Mouse (Mus musculus): Measurements from ENCODE around the gene Ptpn5. TPM values are rescaled to one million over a fixed set of nuclear protein-coding genes. Genes with fewer than 3 reads are reported as not detected.

The Ptpn5 gene
- polyA plus RNA-seq (2016; fragmentation: Nextera tagmentation; extraction: Ambion mirVana) = 10.7 and 30.9 TPM in 2 replicates

DNA sequence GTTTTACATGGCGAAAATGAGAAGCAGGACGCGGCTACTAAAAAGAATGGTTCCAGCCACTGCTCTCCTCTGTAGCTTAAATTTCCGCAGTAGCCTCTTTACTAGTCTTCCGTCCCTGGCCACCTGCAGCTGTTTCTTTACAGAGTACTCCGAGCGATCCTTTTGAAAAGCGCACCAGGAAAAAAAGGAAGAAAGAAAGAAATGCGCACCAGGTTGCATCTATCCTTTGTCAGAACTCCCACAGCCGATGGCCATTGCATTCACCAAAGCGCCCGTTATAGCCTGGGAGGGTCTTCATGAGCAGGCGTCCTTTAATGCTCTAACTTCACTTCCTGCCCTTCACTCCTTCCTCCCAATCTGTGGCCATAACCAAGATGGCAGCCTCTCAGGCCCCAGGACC is at the start of gene Ptpn5:
TSS of gene Ptpn5 (minus strand) at position 354 of the 400 bp plus-strand sequence.
- Histone ChIP-seq H3K27me3 (ENCODE audit: insufficient read depth, poor library complexity, severe bottlenecking) (peaks cover 67% of the 10 kb centered on the region), H3K36me3 (no peaks in the 10 kb centered on the region), H3K9me3 (no peaks in the 10 kb centered on the region), H3K4me3 (peak within 1 kb of the TSS; percentile 85), H3K4me1 (replicated peaks) (peaks cover 20% of the 10 kb centered on the region), H3K27ac (peak within 1 kb of the TSS; percentile 90)
- no peak for DNase-seq (ENCODE audit: low spot score)
- WGBS = 3% methylated on average over 13 of the region's 13 CpGs

DNA sequence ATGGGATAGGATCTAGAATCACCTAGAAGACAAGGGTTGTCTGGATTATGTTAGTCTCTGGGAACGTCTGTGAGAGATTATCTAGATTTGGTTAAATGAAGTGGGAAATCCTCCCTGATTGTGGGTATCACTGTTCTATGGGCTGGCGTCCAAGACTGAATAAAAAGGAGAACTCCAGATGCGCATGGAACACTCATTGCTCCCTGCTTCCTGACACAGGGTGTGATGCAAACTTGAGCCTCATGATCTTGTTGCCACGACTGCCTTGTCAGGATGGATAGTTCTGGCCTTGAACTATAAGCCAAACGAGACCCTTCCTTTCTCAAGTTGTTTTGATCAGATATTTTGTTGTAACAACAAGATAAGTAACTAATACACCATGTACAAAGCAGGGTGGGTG is 37.3 kb upstream of the Ptpn5 start:
- H3K36me3 ChIP-seq = no peaks in the 10 kb centered on the region
- no peak overlapping the region for H3K27ac ChIP-seq
- no peak overlapping the region for H3K4me3 ChIP-seq
- no peaks in the 10 kb centered on the region; the same call in 1 of the 2 replicates for H3K4me1 ChIP-seq (replicated peaks)
- 84% methylated on average over 5 of the region's 5 CpGs for WGBS
- DNase-seq (ENCODE audit: low spot score) = no peak
- H3K27me3 ChIP-seq (ENCODE audit: insufficient read depth, poor library complexity, severe bottlenecking) = no peaks in the 10 kb centered on the region
- H3K9me3 ChIP-seq = no peaks in the 10 kb centered on the region

DNA sequence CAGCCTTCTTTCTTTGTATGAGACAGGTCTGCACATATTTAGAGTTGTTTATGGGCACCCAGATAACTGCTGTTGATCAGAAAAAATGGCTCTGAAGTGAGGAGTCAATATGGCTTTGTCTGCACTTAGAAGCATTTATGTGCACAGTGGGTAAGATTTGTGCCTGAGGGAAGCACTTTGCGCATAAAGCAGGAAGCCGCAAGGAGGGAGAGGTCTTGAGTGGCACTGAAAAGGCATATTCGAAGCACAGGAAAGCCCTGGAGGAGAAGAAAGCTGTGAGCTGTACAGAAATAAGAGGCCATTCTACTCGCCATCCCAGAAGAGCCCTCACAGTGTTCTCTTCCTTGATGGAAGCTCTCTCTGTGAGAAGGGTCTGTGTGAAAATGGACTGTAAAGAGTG is 31.5 kb upstream of the Ptpn5 start:
- 75% methylated on average over 4 of the region's 4 CpGs for WGBS
- no peak overlapping the region for H3K27ac ChIP-seq
- H3K9me3 ChIP-seq = no peaks in the 10 kb centered on the region
- no peak overlapping the region for H3K4me3 ChIP-seq
- no peak for DNase-seq (ENCODE audit: low spot score)
- no peaks in the 10 kb centered on the region for H3K36me3 ChIP-seq
- H3K27me3 ChIP-seq (ENCODE audit: insufficient read depth, poor library complexity, severe bottlenecking) = no peaks in the 10 kb centered on the region
- H3K4me1 ChIP-seq (replicated peaks) = no peaks in the 10 kb centered on the region; the same call in 1 of the 2 replicates

DNA sequence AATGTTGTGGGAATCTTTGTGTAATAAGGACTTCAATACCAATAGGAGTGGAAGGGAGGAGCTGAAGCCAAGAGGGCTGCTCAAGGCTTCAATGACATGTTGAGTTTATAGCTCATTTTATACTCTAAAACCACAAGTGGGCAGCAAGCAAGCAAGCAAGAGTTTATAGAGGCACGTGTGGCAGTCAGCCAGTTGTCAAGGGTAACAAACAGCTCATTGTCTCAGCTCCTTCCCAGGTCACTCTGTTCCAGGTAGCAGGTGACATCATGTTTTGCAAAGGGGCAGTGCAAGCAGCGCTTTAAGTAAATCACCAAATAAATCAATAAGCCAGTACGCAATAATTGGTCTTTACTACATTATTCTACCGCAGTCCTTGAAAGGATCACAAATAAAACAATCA is 29.7 kb upstream of the Ptpn5 start:
- H3K27ac ChIP-seq = no peak overlapping the region
- no peaks in the 10 kb centered on the region for H3K36me3 ChIP-seq
- DNase-seq (ENCODE audit: low spot score) = no peak
- no peak overlapping the region for H3K4me3 ChIP-seq
- H3K9me3 ChIP-seq = no peaks in the 10 kb centered on the region
- no peaks in the 10 kb centered on the region for H3K27me3 ChIP-seq (ENCODE audit: insufficient read depth, poor library complexity, severe bottlenecking)
- WGBS = 95% methylated on average over 4 of the region's 4 CpGs
- H3K4me1 ChIP-seq (replicated peaks) = no peaks in the 10 kb centered on the region; the same call in 1 of the 2 replicates

DNA sequence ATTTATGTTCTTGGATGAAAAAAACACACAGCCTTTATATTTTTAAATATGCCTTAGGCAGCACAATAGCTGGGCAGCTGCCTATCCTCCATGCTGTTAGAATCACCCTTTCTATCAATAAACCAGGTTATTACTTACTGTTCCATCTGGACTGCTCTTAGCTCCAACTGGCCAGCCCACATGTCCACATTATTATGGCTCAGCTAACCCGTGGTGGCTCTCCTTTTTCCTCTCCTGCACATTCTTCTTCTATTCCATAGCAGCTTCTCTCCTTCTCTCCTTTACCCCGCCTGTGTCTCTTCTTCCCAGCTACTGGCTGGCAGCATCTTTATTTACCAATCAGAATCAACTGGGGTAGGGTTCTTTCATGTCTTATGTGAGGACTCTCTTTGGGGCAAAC is 25.0 kb upstream of the Ptpn5 start:
- Histone ChIP-seq H3K36me3 (no peaks in the 10 kb centered on the region), H3K4me3 (no peak overlapping the region), H3K9me3 (no peaks in the 10 kb centered on the region), H3K4me1 (replicated peaks) (no peaks in the 10 kb centered on the region), H3K27me3 (ENCODE audit: insufficient read depth, poor library complexity, severe bottlenecking) (no peaks in the 10 kb centered on the region), H3K27ac (no peak overlapping the region)
- WGBS = 71% methylated on average over 2 of the region's 2 CpGs
- no peak for DNase-seq (ENCODE audit: low spot score)

DNA sequence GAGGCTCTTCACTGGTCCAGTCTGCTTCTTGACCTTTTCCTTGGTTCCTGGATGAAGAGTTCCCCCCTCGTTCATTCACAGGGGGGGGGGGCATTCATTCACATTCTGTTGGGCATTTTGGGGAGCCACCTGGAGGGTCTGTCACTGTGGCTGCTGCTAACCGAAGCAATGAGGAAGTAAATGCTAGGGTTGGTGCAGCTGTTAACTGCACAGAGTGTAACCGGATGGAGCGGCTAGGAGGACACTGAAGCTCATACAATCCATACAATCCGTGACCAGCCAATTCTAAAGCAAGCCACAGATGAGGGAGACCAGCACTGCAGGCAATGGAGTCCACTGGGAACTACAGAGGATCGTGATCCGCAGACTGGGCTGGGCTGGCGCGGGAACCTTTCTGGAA is 24.3 kb upstream of the Ptpn5 start:
- WGBS = 83% methylated on average over 9 of the region's 9 CpGs
- Histone ChIP-seq H3K27me3 (ENCODE audit: insufficient read depth, poor library complexity, severe bottlenecking) (no peaks in the 10 kb centered on the region), H3K4me1 (replicated peaks) (no peaks in the 10 kb centered on the region), H3K36me3 (no peaks in the 10 kb centered on the region), H3K4me3 (no peak overlapping the region), H3K9me3 (no peaks in the 10 kb centered on the region), H3K27ac (no peak overlapping the region)
- no peak for DNase-seq (ENCODE audit: low spot score)

DNA sequence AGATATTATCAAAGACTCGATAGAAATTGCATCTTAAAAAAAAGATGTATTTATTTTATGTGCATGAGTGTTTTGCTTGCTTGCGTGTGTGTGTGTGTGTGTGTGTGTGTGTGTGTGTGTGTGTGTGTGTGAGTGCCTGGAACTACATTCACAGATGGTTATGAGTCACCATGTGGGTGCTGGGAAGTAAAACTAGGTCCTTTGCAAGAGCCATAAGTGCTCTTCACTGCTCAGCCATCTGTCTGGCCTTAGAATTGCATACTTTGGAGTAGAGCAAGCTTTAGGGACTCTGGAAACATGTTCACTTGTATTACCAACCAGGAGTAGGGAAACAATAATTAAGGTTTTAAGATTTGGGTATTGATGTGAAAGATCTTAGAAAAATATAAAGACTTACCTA is 22.4 kb upstream of the Ptpn5 start:
- Histone ChIP-seq H3K27ac (no peak overlapping the region), H3K4me3 (no peak overlapping the region), H3K36me3 (no peaks in the 10 kb centered on the region), H3K9me3 (no peaks in the 10 kb centered on the region), H3K4me1 (replicated peaks) (no peaks in the 10 kb centered on the region), H3K27me3 (ENCODE audit: insufficient read depth, poor library complexity, severe bottlenecking) (no peaks in the 10 kb centered on the region)
- no peak for DNase-seq (ENCODE audit: low spot score)
- 89% methylated on average over 2 of the region's 2 CpGs for WGBS

DNA sequence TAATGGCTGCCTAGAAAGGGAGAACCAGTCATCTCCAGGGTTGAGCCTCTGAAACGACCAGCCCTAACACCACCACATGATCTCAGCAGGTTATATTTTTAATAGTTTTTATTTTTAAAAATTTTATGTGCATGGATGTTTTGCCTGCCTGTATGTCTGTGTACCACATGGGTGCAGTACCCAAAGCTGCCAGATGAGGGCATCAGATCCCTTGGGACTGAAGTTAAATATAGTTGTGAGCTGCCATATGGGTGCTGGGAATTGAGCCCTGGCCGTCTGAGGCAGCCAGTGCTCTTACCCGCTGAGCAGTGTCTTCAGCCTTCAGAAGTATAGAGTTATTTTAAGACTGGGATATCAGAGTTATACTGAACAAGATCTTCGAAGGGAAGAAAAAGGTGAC is 21.9 kb upstream of the Ptpn5 start:
- no peak for DNase-seq (ENCODE audit: low spot score)
- Histone ChIP-seq H3K27ac (no peak overlapping the region), H3K9me3 (no peaks in the 10 kb centered on the region), H3K4me1 (replicated peaks) (no peaks in the 10 kb centered on the region), H3K4me3 (no peak overlapping the region), H3K27me3 (ENCODE audit: insufficient read depth, poor library complexity, severe bottlenecking) (no peaks in the 10 kb centered on the region), H3K36me3 (no peaks in the 10 kb centered on the region)
- 92% methylated on average over 4 of the region's 4 CpGs for WGBS

DNA sequence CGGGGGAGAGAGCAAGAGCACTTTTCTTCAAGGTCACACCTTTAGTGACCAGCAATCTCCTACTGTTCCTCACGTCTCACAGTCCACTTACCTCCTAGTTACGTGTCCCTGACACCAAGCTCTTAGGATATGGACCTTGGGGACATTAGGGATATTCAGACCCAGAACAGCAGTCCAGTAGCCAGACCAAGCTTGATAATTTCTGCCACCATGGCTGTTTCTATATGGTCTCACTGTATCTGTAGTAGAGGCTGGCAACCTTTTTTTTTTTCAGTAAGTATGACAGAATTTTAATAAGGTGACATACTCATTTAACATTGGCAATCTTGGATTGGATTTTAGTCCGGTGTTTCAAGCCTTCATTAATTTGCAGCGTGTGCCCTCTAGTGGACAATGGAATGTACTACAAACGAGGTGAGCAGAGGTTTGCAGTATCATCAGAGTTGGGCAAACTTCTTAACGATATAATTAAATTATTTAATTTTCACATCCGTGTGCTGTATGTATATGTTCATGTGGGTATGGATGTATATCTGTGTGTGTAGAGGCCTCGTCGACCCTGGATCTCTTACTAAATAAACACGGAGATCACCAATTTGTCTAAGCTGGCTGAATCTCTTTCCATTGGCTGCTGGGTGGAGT is 17.1 kb upstream of the Ptpn5 start:
- Histone ChIP-seq H3K27me3 (ENCODE audit: insufficient read depth, poor library complexity, severe bottlenecking) (no peaks in the 10 kb centered on the region), H3K4me3 (no peak overlapping the region), H3K36me3 (no peaks in the 10 kb centered on the region), H3K27ac (no peak overlapping the region), H3K9me3 (no peaks in the 10 kb centered on the region), H3K4me1 (replicated peaks) (no peaks in the 10 kb centered on the region)
- WGBS = 16% methylated on average over 11 of the region's 11 CpGs
- DNase-seq (ENCODE audit: low spot score) = peak; percentile 31

DNA sequence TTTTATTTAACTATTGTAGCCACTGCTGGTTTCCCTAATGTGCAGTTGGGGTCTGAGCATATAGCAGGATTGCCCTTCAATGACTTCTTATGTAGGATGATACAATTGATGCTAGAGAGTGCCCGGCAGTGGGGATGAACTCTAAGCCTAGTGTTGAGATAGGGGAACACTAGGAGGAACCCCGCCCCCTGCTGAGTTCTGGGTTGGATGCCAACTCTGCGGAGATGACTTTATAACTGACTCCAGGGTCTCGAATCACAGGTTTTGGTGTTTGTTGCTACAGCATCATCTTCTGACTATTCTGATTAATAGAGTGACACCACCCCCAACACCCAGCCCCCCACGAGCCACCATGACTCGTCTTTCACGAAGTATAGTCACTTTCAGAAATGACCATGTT is 14.8 kb upstream of the Ptpn5 start:
- Histone ChIP-seq H3K4me3 (no peak overlapping the region), H3K27ac (no peak overlapping the region), H3K9me3 (no peaks in the 10 kb centered on the region), H3K4me1 (replicated peaks) (peaks cover 5% of the 10 kb centered on the region; the same call in 1 of the 2 replicates), H3K36me3 (no peaks in the 10 kb centered on the region), H3K27me3 (ENCODE audit: insufficient read depth, poor library complexity, severe bottlenecking) (no peaks in the 10 kb centered on the region)
- WGBS = 87% methylated on average over 7 of the region's 7 CpGs
- DNase-seq (ENCODE audit: low spot score) = no peak

DNA sequence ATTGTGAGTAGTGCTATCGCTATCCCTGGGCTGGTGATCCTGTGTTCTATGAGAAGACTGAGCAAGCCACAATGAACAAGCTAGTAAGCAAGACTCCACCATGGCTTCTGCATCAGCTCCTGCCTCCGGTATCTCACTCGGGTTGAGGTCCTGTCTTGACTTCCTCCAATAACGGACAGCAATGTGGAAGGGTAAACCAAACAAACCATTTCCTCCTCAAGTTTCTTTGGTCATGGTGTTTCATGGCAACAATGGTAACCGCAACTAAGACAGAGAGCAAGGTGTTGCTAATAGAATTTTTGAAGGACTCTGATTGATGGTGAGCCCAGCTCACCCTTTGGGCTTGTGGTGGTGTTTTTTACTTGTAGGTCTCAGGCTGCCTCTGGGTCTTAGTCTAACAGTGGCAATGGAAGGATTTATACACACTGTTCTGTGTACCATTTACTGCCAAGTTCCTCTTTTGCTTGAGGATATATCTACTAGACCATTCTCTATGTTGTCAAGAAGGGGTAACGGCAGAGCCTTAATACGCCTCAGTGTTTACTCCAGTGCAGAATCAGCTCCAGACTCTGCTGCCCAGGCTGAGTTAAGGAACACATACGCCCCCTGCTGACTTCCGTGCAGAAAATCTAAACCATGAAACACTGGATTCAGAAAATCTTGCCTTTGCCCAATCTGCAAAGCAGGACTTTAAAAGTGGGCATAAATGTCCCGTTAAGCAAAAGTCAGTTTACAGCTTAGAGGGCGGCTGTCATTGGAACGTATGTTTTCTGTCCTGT is 12.7 kb upstream of the Ptpn5 start:
- H3K4me3 ChIP-seq = no peak overlapping the region
- 66% methylated on average over 12 of the region's 12 CpGs for WGBS
- peaks cover 5% of the 10 kb centered on the region; the same call in 1 of the 2 replicates for H3K4me1 ChIP-seq (replicated peaks)
- H3K9me3 ChIP-seq = no peaks in the 10 kb centered on the region
- H3K36me3 ChIP-seq = no peaks in the 10 kb centered on the region
- no peak overlapping the region for H3K27ac ChIP-seq
- no peak for DNase-seq (ENCODE audit: low spot score)
- H3K27me3 ChIP-seq (ENCODE audit: insufficient read depth, poor library complexity, severe bottlenecking) = no peaks in the 10 kb centered on the region

DNA sequence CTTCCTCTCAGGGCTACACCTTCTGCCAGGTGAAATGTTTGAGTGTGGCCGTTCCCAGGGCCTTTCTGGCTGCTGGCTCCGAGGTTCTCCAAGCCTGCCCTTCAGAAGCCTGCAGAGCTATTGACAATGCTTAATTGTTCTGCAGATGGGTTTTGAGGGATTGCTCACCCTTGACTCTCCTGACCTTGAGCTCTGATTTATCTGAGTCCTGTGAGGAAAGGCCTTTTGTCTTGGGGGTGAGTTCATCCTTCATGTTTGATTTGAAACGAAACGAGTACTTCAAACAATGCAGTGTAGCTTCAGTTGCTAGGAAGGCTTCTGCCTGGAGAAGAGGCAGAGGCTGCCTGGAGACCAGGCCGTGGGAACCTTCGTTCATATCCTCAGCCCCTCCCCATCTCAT is 10.8 kb upstream of the Ptpn5 start:
- Histone ChIP-seq H3K9me3 (no peaks in the 10 kb centered on the region), H3K27me3 (ENCODE audit: insufficient read depth, poor library complexity, severe bottlenecking) (no peaks in the 10 kb centered on the region), H3K36me3 (no peaks in the 10 kb centered on the region), H3K4me3 (no peak overlapping the region), H3K27ac (no peak overlapping the region), H3K4me1 (replicated peaks) (peaks cover 5% of the 10 kb centered on the region; the same call in 1 of the 2 replicates)
- DNase-seq (ENCODE audit: low spot score) = no peak
- 21% methylated on average over 6 of the region's 6 CpGs for WGBS

DNA sequence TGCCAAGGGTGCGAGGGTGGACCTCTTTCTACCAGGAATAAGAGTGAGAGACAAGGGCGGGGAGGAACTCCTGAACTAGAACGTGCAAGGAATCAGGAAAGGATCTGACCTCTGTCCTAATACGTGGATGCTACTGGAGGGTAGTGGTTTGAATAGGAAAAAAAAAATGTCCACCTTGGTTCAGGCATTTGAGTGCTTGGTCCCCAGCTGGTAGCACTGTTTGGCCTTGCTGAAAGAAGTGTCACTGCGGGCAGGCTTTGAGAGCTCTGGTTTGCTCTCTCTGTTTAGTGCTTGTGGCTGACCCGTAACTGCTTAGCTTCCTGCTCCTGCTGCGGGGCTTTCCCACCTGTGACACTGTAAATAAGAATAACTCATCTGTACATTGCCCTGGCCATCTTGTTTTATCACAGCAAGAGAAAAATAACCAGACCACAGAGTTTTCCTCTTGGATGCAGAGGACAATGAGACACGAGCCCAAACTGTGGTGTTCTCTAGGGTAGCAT is 6.4 kb upstream of the Ptpn5 start:
- no peak for DNase-seq (ENCODE audit: low spot score)
- 82% methylated on average over 8 of the region's 8 CpGs for WGBS
- H3K9me3 ChIP-seq = no peaks in the 10 kb centered on the region

More for the DNA sequence above, 6.4 kb upstream of the Ptpn5 start:
- H3K4me1 ChIP-seq (replicated peaks) = peaks cover 5% of the 10 kb centered on the region; the same call in 1 of the 2 replicates
- H3K27me3 ChIP-seq (ENCODE audit: insufficient read depth, poor library complexity, severe bottlenecking) = peaks cover 10% of the 10 kb centered on the region
- H3K27ac ChIP-seq = no peak overlapping the region
- H3K4me3 ChIP-seq = no peak overlapping the region
- no peaks in the 10 kb centered on the region for H3K36me3 ChIP-seq

Measured in hindbrain, embryonic 10.5 days (tissue).